Mouse (Mus musculus) v-Abl transformed pro-B cells (cell line): ENCODE data around the gene Kcnab1.

Experiments used
- in situ Hi-C, 2 experiments: fragments of 400-800 bp; cut with MboI; formaldehyde crosslinking; loops; one replicate each; pipeline ENCODE4 v1.15.1; 2025; ENCODE audit not compliant: unreplicated experiment in 2 of 2

Gene Kcnab1

DNA sequence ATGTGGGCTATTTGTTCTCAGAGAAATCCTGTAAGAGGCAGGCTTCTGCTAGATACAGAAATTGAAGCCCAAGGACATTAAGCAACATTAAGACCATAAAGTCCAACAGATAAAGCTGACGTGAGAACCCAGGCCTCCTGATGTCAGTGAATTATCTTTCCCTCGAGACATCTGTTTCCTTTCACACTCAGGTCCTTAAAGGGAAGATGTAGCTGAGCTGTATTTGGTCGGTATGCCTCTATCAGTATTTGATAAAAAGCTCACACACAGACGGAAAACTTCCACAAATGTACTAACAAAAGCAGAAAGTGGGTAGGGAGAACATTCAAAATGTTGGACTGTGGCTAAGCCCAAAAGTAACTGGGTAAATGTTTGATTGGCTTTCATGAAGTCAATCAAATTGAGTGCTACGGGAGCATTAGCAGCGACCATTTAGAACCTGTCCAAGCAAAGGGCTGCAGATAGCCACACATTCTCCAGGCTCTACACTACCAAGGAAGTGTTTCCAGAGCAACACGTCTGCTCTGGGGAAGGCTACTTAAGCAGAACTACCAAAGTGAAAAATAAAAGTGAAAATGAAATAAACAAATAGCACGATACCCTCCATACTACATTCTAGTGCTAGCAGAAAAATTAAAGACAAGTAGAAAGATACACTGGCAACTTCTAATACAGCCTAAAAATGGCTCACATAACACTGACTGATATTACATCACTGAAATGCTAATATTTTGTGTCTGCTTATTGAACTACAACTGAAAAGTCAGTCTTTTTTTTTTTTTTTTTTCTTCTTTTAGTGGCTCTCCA lies 251.2 kb downstream of the Kcnab1 start:
- in situ Hi-C loops = loop anchor here in 1 of 2 experiments (25.0 kb wide), 1 partner anchor 1398 kb away; the partner anchor contains the start of gene Slc33a1

DNA sequence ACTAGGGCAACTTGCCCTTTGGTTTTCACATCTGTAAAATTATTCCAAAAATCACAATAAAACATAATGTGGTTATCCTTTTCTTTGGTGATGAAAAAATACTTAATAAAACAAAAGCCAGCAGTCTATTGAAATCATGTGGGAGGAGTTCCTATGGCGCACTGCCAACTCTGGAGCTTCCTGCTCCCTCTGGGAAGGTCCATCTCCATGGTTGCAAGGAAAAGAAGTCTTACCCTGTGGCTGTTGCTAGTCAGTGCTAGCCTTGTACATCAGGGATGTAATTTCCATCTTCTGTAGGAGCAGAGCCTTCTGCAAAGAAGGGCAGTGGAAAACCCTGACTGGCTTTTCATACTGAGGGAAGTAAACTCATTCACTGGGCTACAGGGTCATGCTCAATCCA lies 254.3 kb downstream of the Kcnab1 start:
- in situ Hi-C loops = loop anchor here in 1 of 2 experiments (25.0 kb wide), 1 partner anchor 1401 kb away; the partner anchor contains the start of gene Slc33a1

DNA sequence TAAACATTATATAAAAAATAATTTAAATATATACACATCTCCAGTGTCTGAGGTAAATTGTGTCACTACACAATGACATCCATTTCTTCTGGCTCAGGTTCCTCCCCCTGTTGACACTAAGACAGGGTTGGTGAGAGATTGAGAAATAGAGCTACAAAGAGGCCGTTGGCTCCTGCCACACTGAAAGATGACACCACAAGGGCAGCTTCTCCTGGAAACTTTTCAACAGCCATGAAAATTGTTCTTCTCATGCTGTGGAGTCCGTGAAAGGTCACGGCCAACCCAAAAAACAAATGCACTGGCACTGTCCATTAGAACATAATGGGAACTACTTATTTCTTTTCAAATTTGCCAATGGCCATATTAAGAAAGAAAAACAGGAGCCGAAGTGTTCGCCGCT lies 256.0 kb downstream of the Kcnab1 start:
- in situ Hi-C loops = loop anchor here in 1 of 2 experiments (25.0 kb wide), 1 partner anchor 1403 kb away; the partner anchor contains the start of gene Slc33a1

DNA sequence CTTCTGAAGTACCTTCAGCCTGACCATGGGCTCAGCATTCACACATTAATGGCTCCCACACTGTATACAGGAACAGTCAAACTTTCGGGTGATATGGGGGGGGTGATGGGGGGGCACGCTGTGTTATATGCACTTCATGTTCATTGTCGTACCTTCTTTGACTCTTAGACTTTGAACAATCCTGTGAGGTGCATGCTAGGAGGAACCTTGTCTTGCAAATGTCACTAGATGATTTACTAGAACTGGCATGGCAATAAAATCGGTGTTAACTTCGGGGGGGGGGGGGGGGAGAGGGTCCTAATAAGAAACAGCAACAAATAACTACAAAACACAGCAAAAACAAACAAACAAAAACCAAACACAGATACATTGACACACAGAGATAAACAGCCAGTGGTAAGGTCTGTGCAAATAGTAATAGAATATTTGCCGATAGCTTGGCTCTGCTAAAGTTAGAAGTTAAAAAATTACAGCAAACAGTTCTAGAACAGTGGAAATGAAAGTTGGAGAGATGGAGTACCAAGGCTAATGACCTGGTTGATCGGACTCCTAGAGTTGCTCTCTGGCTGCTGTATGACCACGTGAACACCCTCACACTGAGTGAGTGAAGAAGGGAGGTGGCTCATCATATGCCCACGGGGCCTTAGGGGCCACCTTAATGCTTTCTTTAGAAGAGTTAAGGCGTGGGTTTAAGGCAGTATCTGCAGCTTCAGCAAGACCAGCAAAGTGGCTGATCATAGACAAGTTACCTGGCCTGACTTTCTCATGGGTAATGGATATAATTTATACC lies 256.9 kb downstream of the Kcnab1 start:
- in situ Hi-C loops = loop anchor here in 1 of 2 experiments (25.0 kb wide), 1 partner anchor 1404 kb away; the partner anchor contains the start of gene Slc33a1

DNA sequence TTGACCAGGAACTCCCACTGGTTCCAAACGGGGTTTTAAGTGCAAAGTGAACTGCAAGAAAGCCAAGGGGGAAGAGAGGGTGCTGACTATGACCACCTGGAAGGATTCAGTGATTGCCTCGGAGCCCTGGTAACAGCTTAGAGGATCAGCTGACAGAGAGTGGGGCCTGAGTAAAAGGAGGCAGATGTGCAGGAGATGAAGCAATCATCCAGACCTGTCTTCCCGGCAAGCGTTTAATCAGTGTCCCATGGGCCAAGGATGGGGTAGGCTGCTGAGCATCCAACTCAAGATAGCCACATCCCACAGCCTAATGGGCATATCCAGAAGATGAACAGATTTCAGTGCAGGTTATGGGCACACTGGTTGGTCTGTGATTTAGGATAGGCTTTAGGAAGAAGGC lies 258.8 kb downstream of the Kcnab1 start:
- in situ Hi-C loops = loop anchor here in 1 of 2 experiments (25.0 kb wide), 1 partner anchor 1406 kb away; the partner anchor contains the start of gene Slc33a1

DNA sequence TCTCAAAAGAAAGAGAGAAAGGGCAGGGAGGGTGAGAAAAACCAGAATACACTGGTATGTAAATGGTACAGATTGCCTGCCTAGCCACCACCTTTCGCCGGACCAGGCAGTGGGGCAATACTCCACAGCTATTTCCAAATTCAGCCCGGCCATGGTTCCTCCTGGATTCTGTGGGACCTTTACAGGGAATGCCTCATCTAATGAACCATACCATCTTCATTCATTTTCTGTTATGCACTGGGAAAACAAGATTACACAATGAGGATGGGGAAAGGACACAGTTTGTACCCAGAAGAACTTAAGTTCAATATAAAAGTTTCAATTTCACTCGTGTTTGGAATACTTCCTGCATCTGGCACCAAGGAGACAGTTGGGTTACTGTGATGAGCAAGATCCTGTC lies 263.4 kb downstream of the Kcnab1 start:
- in situ Hi-C loops = loop anchor here in 1 of 2 experiments (25.0 kb wide), 1 partner anchor 1410 kb away; the partner anchor contains the start of gene Slc33a1

DNA sequence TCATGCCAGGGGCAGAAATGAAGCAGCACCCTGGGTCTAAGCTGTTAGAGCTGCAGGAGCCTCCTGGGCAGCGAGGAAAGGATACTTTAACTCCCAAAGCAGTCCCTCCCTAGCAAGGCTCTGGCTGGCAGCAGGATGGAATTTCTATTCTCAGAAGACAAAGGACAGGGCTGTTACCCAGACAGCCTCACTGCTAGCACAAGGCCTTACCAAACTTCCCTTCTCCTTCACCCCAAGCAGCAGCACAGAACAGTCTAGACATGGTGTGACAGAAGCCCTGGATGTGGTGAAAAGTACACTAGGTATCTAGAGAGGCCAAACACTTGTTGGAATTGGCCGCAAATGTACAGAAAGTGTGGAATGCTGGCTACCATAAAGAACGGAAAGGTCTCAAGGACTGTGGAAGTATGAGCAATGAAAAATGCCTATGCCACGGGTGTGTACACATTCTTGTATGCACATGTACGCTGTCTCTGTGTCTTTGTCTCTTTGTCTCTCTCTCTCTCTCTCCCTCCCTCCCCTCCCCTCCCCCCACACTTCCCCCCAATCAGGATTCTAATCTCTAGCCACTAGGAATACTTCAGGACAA lies 264.5 kb downstream of the Kcnab1 start:
- in situ Hi-C loops = loop anchor here in 1 of 2 experiments (25.0 kb wide), 1 partner anchor 1411 kb away; the partner anchor contains the start of gene Slc33a1

DNA sequence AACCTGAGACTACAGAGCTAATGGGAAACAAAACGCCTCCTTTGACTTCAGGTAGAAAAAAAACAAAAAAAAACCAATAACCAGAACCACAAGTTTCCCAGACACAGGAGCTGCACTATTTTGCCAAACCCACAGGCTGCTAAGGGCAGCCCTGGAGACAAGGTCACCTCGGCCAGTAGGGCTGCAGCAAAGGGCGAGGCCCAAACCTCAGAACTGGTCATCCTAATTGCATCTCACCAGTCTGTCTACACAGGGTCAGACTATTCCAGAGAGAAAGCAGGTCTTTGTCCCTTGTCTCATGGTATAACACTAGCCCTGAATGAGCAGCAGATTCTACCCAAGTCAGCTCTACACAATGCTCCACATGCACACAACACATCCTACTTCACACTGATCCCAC lies 265.5 kb downstream of the Kcnab1 start:
- in situ Hi-C loops = loop anchor here (25.0 kb wide), 3 partner anchors 1412 to 1812 kb away; partner anchors contain the start of genes Rsrc1 (in 1 of the 2), Shox2 (in 1 of the 2) and Slc33a1 (in 1 of the 2)

DNA sequence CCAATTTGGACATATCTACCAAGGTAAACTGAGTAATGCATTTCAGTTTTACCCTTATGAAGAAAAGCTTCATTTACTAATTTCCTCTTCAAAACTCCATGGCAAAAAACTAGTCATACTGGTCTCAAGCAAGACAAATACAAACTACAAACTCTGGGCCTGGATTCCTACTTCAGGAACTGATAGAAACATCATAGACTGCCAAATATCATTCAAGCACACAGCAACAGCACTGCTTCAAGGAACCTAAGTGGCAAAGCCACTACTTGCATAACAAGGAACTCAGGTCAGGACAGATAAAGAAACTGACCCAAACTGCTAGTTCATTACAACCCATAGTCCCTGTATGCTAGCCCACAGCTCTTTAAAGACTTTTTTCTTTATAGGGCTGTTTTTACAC lies 269.5 kb downstream of the Kcnab1 start:
- in situ Hi-C loops = loop anchor here (25.0 kb wide), 2 partner anchors 1609 to 1816 kb away; partner anchors contain the start of genes Rsrc1 (in 1 of the 2) and Shox2 (in 1 of the 2)

DNA sequence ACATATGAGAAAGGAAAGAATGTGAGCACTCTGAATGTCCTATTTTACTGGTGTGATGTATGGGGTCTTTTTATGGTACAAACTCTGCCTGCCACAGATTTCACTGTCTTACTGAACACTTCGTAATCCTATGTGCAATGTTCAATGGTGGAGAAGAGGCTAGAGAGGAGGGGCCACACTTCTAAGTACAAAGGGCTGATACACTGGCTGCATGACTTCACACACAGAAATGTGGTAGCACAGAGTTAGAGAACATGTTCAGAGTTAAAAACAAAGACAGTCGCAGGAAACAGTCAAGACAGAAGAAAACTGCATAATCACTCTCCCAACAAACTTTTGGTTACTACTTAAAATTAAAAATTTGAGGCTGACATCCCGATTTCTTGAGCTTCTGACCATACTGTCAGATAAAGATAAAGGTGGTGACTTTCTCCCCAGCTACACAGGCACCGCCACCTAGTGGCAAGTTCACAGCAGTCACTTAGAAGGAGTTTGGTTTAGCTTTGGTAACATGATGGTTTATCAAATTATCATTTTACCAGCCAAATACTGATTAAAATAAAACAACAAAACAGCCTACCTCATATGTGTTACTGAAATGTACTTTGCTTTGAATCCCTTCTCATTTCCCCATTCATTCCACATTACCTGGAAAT lies 270.8 kb downstream of the Kcnab1 start:
- in situ Hi-C loops = loop anchor here (10.0 to 25.0 kb wide), 5 partner anchors 295 to 1818 kb away; partner anchors contain the start of genes Rsrc1 (in 1 of the 2) and Shox2 (in 1 of the 2)

DNA sequence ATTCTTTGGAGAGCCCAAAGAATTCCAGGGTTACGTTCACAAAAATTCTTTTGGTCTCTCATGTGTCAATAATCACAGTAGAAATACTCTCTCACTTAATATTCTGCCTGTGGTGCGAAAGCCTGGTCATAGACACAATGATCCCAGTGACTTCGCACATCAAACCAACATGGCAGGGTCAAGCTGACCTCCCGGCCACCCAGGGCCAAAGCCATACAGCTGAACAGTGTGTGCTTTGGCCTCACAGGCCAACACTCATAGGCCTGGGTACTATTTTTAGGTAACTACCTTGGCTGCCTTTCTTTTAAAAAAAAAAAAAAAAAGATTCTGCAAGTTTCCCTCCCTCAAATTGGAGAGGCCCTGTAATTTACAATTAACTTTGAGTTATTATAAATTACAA lies 271.9 kb downstream of the Kcnab1 start:
- in situ Hi-C loops = loop anchor here (10.0 to 25.0 kb wide), 5 partner anchors 294 to 1819 kb away; partner anchors contain the start of genes Rsrc1 (in 1 of the 2) and Shox2 (in 1 of the 2)

DNA sequence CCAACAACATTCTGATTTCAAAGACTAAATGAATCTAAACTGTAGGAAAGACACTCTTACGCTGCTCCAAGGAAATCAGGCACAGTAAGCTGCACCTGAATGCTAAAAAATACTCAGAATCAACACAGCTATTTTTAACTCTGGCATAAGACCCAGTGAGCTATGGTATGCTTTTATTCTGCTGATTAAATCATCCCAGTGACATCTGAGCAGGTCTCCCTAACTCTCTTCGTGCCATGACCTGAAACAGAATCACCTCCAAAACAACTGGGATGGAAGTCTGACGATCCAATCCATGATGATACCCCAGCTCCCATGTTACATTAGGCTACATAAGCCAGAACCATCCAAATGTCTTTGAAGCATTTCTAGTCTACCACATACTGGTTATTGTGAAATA lies 275.2 kb downstream of the Kcnab1 start:
- in situ Hi-C loops = loop anchor here (10.0 to 25.0 kb wide), 5 partner anchors 290 to 1822 kb away; partner anchors contain the start of genes Rsrc1 (in 1 of the 2) and Shox2 (in 1 of the 2)

DNA sequence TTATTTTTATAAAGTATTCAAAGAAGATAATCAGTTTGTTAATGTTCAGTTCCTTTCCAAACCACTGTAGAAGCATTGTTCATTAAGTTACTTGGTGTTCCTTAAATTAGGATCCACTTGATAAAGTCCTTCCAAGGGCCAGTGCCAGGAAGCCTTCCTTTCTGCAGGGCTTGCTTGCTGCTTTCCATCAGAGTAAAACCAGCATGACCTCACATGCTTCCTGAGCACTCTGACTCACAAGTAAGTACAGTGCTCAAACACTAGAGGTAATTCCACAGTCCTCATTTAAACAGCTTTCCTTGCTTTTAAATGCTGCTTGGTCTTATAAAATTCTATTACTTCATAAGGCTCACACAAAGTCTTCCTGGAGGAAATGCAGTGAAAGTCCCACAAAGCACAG lies 276.6 kb downstream of the Kcnab1 start:
- in situ Hi-C loops = loop anchor here (5.0 to 25.0 kb wide), 6 partner anchors 147 to 1823 kb away; partner anchors contain the start of genes Rsrc1 (in 1 of the 2) and Shox2 (in 1 of the 2)

DNA sequence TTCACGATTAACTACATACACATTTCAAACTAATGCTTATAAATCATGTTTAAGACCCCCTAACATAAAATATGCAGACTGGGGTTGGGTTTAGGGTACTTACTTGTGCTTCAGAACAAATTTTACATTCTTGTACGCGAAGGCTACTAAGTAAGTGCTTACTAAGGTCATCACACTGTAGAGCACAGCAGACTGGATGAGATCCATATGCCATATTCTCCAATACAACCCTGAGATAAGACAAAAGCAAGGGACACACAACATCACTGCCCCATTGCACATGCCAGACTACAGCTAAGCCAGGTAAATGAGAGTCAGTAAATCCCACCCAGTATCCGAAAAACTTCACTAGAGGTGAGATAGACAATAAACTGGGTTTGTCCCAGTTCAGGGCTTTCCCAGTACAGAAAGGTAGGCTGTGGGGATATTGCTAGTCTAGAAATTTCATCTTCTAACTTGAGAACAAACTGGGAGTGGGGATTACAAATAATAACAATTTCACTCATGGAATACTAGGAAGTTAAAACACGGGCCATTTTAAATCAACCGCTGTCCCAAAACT lies 282.1 kb downstream of the Kcnab1 start:
- in situ Hi-C loops = loop anchor here (10.0 to 25.0 kb wide), 3 partner anchors 143 to 1829 kb away; partner anchors contain the start of genes Rsrc1 (in 1 of the 2) and Shox2 (in 1 of the 2)

DNA sequence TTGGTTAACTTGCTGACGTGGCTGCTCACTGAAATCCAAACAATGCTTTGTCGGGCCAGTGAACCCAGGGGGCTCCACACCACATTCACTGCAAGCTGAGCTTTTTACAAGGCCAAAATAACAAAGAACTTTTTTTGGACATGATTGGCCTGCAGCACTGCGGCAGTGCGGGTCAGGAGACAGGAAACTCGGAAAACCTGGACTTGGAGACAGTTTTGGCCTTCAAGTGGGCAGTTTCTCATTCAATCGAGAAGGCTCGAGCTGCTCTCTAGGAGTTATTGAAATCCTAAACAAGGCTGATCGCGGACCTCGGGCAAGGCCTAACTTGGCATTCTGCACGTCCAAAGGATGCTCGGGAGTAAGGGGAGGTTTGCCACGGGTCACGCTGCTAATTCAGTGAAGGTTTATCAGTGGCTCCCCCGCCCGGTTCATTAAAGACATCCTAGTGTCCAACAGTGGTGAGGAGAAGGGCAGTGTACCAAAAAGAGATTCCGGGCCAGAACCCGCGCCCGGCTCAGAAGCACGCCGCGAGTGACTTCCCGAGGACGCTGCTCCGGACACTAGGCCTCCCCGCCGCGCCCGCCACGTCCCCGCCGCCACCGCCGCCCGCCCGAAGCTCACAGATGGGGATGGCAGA lies 282.7 kb downstream of the Kcnab1 start:
- in situ Hi-C loops = loop anchor here (10.0 to 25.0 kb wide), 3 partner anchors 143 to 1830 kb away; partner anchors contain the start of genes Rsrc1 (in 1 of the 2) and Shox2 (in 1 of the 2)

DNA sequence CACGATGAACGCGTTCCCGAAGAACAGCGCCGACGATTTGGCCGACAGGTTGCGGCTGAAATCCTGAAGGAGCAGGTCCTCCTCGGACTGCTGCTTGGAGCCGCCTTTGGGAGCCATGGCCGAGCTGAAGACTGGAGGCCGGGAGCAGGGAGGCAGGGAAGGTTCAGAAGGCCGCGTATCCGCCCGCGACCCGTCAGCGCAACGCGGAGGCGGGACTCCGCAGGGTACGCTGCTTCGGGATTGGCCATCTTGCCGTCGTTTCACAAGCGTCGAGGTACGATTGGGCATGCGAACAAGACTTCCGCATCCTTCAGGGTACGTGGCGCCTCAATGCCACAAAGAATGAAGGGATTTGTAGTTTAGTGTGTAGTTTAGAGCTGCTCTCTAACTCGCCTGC lies 283.2 kb downstream of the Kcnab1 start, which contains the start of gene Ssr3:
TSS of gene Ssr3 (minus strand) at position 203 of the 397 bp plus-strand sequence.
- in situ Hi-C loops = loop anchor here (10.0 to 25.0 kb wide), 3 partner anchors 142 to 1830 kb away; partner anchors contain the start of genes Rsrc1 (in 1 of the 2) and Shox2 (in 1 of the 2)

DNA sequence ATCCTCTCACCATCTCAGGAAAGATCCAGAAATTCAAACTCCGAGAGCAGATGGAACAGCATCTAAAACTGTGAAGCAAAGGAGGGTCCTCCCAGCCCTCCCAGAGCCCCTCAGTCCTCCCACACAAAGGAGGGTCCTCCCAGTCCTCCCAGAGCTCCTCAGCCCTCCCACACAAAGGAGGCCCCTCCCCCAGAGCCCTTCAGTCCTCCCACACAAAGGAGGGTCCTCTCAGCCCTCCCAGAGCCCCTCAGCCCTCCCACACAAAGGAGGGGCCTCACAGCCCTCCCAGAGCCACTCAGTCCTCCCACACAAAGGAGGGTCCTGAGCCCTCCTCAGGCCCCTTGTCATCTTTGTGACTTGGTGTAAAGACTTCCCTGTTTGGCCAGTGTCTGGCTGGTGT lies 285.9 kb downstream of the Kcnab1 start:
- in situ Hi-C loops = loop anchor here (10.0 to 25.0 kb wide), 3 partner anchors 140 to 1833 kb away; partner anchors contain the start of genes Rsrc1 (in 1 of the 2) and Shox2 (in 1 of the 2)
